Mouse (Mus musculus): Measurements from ENCODE around the gene Samd4b. TPM values are rescaled to one million over a fixed set of nuclear protein-coding genes. Genes with fewer than 3 reads are reported as not detected.

Gene Samd4b
- polyA plus RNA-seq, 1 experiment = 83.9 TPM

DNA sequence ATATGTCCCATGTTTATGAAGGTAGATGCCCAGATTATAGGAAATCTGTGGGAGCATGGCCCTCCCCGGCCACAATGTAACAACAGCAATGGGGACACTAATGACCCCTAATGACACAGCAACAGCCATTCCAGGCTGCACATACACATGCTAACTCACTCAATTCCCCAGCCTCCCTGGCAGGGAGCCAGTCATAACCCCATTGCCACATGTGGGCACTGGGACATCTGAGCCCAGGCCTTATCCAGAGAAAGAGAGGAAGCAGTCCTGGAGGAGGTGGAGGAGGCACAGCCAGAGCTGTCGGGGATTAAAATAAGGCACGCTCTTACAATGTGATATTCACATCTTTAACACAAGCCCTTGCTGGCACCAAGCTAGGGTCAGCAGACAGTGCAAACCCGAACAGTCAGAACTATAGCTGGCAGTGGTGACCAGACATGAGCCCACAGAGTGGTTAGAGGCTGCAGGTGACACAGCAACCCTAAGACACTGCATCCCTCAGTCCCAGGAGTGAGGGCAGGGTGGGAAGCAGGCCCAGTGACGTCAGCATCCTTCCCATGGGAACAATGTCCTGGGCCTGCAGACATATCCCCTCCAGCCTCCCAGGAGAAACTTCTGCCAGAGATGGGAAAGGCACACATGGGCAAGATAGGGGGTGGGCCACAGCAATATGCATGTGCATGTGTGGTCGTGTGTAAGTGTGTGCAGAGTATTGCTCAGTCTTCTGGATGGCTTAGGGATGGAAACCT, 11.1 kb downstream of the Samd4b start:
- TF ChIP-seq CTCF (IDR thresholded peaks at IDR 0.05; ENCODE audit: borderline replicate concordance, extremely low read depth, insufficient read depth, insufficient read length) = no peak
- no peak for TF ChIP-seq POLR2A (IDR thresholded peaks at IDR 0.05; ENCODE audit: borderline replicate concordance, extremely low read depth, insufficient read depth, insufficient read length, poor library complexity, severe bottlenecking)
- DNase-seq (ENCODE audit: low read depth) = peak; percentile 38

DNA sequence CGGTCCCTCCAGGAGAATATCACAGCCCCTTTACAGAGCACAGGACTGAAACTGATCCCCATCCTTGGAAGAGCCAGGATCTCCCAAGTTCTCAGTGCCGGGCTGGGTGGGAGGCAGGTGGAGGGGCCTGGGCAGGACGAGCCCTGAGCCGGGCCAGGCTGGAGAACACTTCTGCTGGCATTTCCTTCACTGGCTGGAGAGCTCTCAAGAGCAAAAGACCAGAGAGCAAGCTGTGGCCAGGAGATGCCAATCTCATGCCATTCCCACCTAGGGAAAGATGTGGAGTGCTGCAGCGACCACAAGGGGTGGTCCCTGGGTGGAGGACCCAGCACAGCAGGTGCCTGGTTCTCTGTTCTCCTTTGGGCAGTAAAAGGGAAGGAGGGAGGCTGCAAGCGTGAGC, 12.9 kb downstream of the Samd4b start:
- TF ChIP-seq CTCF (IDR thresholded peaks at IDR 0.05; ENCODE audit: borderline replicate concordance, extremely low read depth, insufficient read depth, insufficient read length) = no peak
- TF ChIP-seq POLR2A (IDR thresholded peaks at IDR 0.05; ENCODE audit: borderline replicate concordance, extremely low read depth, insufficient read depth, insufficient read length, poor library complexity, severe bottlenecking) = no peak
- no peak for DNase-seq (ENCODE audit: low read depth)

DNA sequence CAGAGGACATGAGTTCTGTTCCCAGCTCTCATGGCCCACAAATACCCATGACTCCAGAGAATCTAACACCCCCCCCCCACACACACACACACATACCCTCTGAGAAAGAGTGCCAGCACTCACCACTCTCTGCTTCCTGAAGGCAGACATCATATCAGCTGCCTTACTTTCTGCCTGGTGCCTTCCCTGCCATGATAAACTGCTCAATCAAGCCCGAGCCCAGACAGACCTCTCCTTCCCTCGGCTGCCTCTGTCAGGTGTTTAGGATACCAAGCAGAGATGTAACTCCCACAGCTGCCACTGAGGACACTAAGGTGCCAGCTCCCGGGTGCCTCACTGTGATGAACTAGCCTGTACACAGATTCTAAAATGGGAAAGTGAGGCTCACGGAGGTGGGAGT, 13.5 kb downstream of the Samd4b start:
- TF ChIP-seq POLR2A (IDR thresholded peaks at IDR 0.05; ENCODE audit: borderline replicate concordance, extremely low read depth, insufficient read depth, insufficient read length, poor library complexity, severe bottlenecking) (no peak), CTCF (IDR thresholded peaks at IDR 0.05; ENCODE audit: borderline replicate concordance, extremely low read depth, insufficient read depth, insufficient read length) (no peak)
- DNase-seq (ENCODE audit: low read depth) = no peak

DNA sequence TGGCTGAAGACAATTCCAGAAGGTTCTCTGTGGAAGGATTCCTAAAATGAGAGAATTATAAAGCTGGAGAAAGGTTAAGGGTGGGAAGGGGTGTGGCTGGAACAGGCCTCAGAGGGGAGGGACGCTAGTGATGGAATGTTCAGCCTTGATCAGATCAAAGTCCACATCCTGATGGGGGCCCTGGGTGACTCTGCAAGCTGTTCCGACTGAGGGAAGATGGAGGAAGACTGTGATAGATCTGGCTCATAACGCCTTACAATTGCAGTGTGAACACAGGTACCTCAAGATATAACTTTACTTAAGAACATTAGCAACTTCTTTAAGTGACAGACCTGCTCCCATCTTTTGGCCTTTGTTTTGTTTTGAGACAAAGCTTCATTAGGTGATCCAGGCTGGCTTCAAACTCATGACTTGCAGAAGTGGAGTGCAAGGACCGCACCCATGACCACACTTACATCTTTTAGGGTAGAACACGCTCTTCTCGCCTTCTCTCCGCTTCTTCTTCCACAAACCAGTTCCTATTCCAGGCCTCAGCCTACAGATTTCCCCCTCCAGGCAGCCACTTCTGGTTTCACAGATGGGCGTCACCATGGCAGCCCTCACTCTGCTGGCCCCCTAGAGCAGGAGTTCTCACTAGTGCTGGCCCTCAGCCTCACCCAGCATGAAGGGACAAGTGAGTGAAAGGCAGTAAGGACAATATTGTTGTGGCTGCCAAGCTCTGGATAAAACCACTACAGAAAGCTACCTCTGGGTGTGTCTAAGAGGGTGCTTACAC, 14.2 kb downstream of the Samd4b start:
- TF ChIP-seq POLR2A (IDR thresholded peaks at IDR 0.05; ENCODE audit: borderline replicate concordance, extremely low read depth, insufficient read depth, insufficient read length, poor library complexity, severe bottlenecking) (no peak), CTCF (IDR thresholded peaks at IDR 0.05; ENCODE audit: borderline replicate concordance, extremely low read depth, insufficient read depth, insufficient read length) (no peak)
- DNase-seq (ENCODE audit: low read depth) = peak; percentile 36

DNA sequence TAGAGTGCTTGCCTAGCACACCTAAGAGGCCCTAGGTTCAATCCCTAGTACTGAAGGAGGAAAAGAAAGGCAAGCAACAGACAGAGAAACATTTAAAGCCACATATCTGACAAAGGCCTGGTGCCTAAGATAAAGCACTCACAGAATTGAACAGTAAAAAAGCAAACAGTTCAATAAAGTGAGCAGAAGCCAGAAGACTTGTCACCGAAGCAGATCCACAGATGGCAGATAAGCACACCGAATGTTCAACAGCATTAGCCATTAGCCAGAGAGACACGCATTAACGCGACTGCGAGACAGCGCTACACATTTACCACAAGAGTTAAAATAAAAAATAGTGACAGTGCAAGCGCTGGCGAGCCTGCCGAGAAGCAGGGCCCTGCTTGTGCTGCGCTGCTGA, 15.1 kb downstream of the Samd4b start:
- DNase-seq (ENCODE audit: low read depth) = peak; percentile 69
- TF ChIP-seq POLR2A (IDR thresholded peaks at IDR 0.05; ENCODE audit: borderline replicate concordance, extremely low read depth, insufficient read depth, insufficient read length, poor library complexity, severe bottlenecking) (no peak), CTCF (IDR thresholded peaks at IDR 0.05; ENCODE audit: borderline replicate concordance, extremely low read depth, insufficient read depth, insufficient read length) (no peak)

DNA sequence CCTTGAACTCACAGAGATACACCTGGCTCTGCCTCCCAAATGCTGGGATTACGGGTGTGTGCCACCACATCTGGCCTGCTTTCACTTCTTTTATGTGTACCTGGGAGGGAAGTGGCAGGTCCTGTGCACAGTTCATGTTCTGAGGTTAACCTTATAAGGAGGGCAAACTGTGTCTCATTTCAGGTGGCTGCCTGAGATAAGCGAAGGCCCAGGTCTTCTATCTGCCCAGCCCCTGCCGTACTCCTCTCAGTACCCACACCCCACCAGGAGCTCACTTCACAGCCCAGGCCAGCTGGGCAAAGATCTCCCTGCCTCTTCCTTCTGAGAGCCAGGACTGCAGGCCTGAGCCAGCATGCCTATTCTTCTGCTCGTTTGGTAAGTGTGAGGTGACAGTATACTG, 16.2 kb downstream of the Samd4b start:
- TF ChIP-seq CTCF (IDR thresholded peaks at IDR 0.05; ENCODE audit: borderline replicate concordance, extremely low read depth, insufficient read depth, insufficient read length) = no peak
- no peak for TF ChIP-seq POLR2A (IDR thresholded peaks at IDR 0.05; ENCODE audit: borderline replicate concordance, extremely low read depth, insufficient read depth, insufficient read length, poor library complexity, severe bottlenecking)
- DNase-seq (ENCODE audit: low read depth) = no peak

DNA sequence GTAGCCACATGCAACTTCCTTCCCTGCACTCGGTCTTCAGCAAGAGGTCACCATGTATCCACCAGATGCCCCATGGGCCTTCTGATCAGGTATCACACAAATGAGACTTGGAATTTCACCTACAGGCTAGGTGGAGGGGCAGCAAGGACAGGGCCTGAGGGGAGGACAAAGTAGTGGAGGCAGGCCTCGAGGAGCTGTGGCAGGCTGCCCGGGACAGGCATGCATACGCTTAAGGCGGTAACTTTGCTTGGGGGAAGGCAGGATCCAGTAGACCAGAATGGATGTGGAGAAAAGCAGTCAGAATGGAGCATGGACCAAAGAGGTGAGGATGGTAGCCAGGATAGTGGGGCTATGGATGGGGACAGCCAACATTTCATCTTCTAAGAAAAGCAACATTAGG, 18.1 kb downstream of the Samd4b start:
- DNase-seq (ENCODE audit: low read depth) = no peak
- TF ChIP-seq POLR2A (IDR thresholded peaks at IDR 0.05; ENCODE audit: borderline replicate concordance, extremely low read depth, insufficient read depth, insufficient read length, poor library complexity, severe bottlenecking) (no peak), CTCF (IDR thresholded peaks at IDR 0.05; ENCODE audit: borderline replicate concordance, extremely low read depth, insufficient read depth, insufficient read length) (no peak)

DNA sequence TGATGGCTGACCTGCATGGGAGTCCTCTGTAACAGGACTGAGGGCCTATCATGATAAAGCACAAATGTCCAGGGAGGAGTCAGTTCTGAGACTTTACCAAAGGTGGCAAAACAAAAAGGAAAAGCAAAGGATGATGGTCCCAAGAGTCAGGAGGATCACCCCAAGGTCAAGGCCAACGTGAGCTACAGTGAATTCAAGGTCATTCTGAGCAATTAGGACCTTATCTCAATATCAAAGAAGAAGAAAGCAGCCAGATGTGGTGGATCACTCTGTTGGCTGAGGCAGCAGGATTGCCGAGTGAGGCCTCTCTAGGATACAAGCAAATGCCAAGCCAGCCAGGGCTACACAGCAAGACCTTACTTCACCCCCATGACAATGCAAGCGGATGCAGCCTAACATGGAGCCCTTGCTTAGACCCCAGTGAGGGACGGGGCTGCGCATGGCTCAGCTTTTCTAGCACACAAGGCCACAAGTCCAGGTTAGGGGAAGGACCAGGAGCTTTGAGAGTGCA, 19.3 kb downstream of the Samd4b start:
- no peak for DNase-seq (ENCODE audit: low read depth)
- TF ChIP-seq CTCF (IDR thresholded peaks at IDR 0.05; ENCODE audit: borderline replicate concordance, extremely low read depth, insufficient read depth, insufficient read length) (no peak), POLR2A (IDR thresholded peaks at IDR 0.05; ENCODE audit: borderline replicate concordance, extremely low read depth, insufficient read depth, insufficient read length, poor library complexity, severe bottlenecking) (no peak)

DNA sequence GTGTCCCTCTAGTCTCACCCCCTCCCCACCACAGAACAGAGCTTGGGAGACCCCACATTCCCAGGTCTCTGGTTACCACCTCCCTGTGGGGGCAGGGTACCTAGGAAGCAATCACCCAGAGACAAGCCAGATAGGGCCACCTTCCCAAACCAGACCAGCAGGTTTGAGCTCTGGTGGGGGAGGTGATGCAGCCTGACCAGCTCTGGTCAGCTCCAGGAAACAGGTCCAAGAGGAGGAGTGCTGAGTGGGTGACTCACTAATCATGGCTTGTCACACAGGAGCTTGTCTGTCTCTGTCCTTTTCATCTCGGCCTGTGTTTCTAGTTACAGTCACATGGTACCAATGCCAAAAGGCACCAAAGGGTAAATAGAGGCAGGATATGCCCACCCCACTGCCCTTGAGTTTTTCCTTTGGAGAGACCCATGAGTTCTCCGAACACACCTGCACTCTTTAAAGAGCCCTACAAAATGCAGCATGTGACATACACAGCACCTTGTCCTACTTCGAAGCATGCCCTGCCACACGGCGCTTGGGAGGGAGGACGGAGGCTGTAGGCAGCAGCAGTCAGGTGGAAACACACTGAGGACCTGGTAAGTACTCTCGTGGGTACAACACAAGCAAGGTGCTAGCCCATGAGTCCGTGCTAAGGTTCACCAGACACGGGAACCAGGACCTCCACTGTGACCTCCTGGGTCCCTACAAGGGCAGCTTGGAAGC, 20.0 kb downstream of the Samd4b start:
- DNase-seq (ENCODE audit: low read depth) = no peak
- TF ChIP-seq CTCF (IDR thresholded peaks at IDR 0.05; ENCODE audit: borderline replicate concordance, extremely low read depth, insufficient read depth, insufficient read length) = no peak
- TF ChIP-seq POLR2A (IDR thresholded peaks at IDR 0.05; ENCODE audit: borderline replicate concordance, extremely low read depth, insufficient read depth, insufficient read length, poor library complexity, severe bottlenecking) = no peak

DNA sequence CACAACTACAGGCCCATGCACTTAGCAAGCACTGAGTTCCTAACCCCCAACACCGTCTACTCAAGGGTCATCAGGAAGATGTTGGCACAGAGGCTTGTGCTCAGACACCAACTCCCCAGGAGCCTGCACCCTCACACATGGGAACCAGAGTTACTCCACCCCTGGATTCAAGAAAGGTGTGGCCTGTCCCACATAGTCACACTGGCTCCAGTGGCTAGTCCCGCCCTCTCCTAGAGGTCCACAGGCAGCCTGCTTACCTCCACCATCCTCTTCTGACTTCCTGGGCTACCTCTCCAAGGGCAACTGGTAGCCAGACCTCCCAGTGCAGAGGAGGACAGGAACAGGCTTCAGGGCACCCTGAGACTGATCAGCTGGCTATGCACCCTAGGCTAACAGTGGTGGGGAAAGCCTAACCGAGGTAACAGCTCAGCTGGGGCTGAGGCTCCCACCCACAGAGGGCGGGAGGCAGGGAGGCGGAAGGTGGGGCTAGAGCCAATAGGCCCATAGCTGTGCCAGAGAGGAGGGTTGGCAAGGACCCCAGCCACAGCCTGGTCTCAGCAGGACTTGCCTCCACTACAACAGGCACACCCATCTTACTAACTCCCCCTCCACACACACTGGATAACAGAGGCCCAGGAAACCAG, 21.6 kb downstream of the Samd4b start:
- TF ChIP-seq POLR2A (IDR thresholded peaks at IDR 0.05; ENCODE audit: borderline replicate concordance, extremely low read depth, insufficient read depth, insufficient read length, poor library complexity, severe bottlenecking) (no peak), CTCF (IDR thresholded peaks at IDR 0.05; ENCODE audit: borderline replicate concordance, extremely low read depth, insufficient read depth, insufficient read length) (no peak)
- DNase-seq (ENCODE audit: low read depth) = peak; percentile 64

DNA sequence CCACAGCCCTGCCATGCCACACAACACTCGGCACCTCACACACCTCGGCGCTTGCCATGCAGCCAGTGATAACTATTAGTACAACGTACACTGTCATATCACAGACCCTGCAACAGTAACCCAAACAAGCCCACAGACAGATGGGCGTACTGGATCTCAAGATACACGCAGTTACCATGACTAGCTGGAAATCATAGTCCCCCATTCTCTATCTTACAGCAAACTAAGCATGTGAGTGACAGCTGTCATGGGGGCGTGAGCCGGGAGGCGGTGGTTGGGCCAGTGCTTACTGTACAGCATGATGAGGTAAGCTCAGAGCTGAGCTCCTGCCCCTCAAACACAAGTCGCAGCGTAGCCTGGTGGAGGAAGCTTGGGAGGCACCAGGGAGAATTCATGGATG, 22.3 kb downstream of the Samd4b start:
- no peak for DNase-seq (ENCODE audit: low read depth)
- TF ChIP-seq CTCF (IDR thresholded peaks at IDR 0.05; ENCODE audit: borderline replicate concordance, extremely low read depth, insufficient read depth, insufficient read length) = no peak
- no peak for TF ChIP-seq POLR2A (IDR thresholded peaks at IDR 0.05; ENCODE audit: borderline replicate concordance, extremely low read depth, insufficient read depth, insufficient read length, poor library complexity, severe bottlenecking)

All from brain, embryonic 14.5 days (tissue).